Mouse (Mus musculus) heart, postnatal 0 days (tissue): ENCODE results near the gene Trim2. TPM values are rescaled to one million over a fixed set of nuclear protein-coding genes. Genes with fewer than 3 reads are reported as not detected.

Source experiments
- ATAC-seq: fragments of 200-750 bp; cut with Nextera tagmentation; 2 replicates; pipeline ENCODE4 v1.8.0; 2017; ENCODE audit warnings: low read depth, moderate number of reproducible peaks, moderate library complexity; ENCODE audit not compliant: insufficient read depth
- DNase-seq: peaks from one replicate; pipeline ENCODE4 v3.0.0-alpha.2; 2016; ENCODE audit warnings: low spot score
- H3K27ac ChIP-seq: fragments of 300-500 bp; sonication (generic); 2 replicates; pipeline ENCODE4 v1.5.1; 2014; ENCODE audit warnings: low read depth, mild to moderate bottlenecking
- H3K27me3 ChIP-seq: fragments of 300-500 bp; sonication (generic); 2 replicates; pipeline ENCODE4 v1.6.1; 2014; ENCODE audit warnings: low read length, mixed read lengths; ENCODE audit not compliant: control insufficient read depth, insufficient read depth
- H3K36me3 ChIP-seq: fragments of 300-500 bp; sonication (generic); replicated peaks from 2 replicates; pipeline ENCODE4 v1.6.1; 2014; ENCODE audit warnings: low read length, mixed read lengths; ENCODE audit not compliant: control insufficient read depth, insufficient read depth
- H3K4me1 ChIP-seq: fragments of 300-500 bp; sonication (generic); 2 replicates; pipeline ENCODE4 v1.6.1; 2014; ENCODE audit warnings: antibody characterized with exemption; ENCODE audit not compliant: control insufficient read depth, insufficient read depth
- H3K4me2 ChIP-seq: fragments of 300-500 bp; sonication (generic); 2 replicates; pipeline ENCODE4 v1.6.1; 2014; ENCODE audit warnings: low read depth, mild to moderate bottlenecking, low read length, moderate library complexity
- H3K4me3 ChIP-seq: fragments of 300-500 bp; sonication (generic); 2 replicates; pipeline ENCODE4 v1.5.1; 2014; ENCODE audit warnings: low read depth, low read length
- H3K9ac ChIP-seq: fragments of 300-500 bp; sonication (generic); replicated peaks from 2 replicates; pipeline ENCODE4 v1.6.1; 2014; ENCODE audit warnings: low read depth, low read length, mixed read lengths
- H3K9me3 ChIP-seq: fragments of 300-500 bp; sonication (generic); replicated peaks from 2 replicates; pipeline ENCODE4 v1.6.1; 2016; ENCODE audit warnings: low read length; ENCODE audit not compliant: control insufficient read depth
- CTCF ChIP-seq: IDR thresholded peaks from 2 replicates; pipeline ENCODE4 v1.5.1; 2016; ENCODE audit warnings: antibody characterized with exemption, control low read depth, low read depth
- EP300 ChIP-seq: IDR thresholded peaks from 2 replicates; pipeline ENCODE4 v1.6.1; 2016; ENCODE audit warnings: antibody characterized with exemption, low read depth
- WGBS: fragments of 180-500 bp; shearing (Covaris S2); extraction: QIAGEN DNeasy Blood & Tissue Kit; methylation state at CpG from one replicate; pipeline ENCODE4 v1.1.7; 2014; 5-methylcytosine and 5-hydroxymethylcytosine counted together
- polyA plus RNA-seq: library from polyadenylated mRNA; unstranded; fragments of >200 nt; fragmentation: Nextera tagmentation; extraction: Ambion mirVana; gene quantifications from 2 replicates; pipeline ENCODE4 v1.2.1, GENCODE M21; 2015
- total RNA-seq: library from RNA; depleted of rRNA; stranded (reverse); fragments of >200 nt; gene quantifications from 2 replicates; pipeline ENCODE4 v1.2.3, GENCODE M21; 2014; ENCODE audit warnings: low replicate concordance

The Trim2 gene
- total and polyA plus RNA-seq, 2 experiments from 2014 or later: 6.0 to 6.1 TPM

- ATAC-seq (no peak), DNase-seq (no peak)
- H3K4me2 ChIP-seq: no peak overlapping the region
- H3K27me3 ChIP-seq: no peaks in the 10 kb centered on the region
- H3K9me3 ChIP-seq: no peaks in the 10 kb centered on the region
- H3K4me3 ChIP-seq: no peak overlapping the region
- H3K36me3 ChIP-seq: no peaks in the 10 kb centered on the region
- no peaks in the 10 kb centered on the region for H3K4me1 ChIP-seq
- no peak for TF ChIP-seq CTCF
- TF ChIP-seq EP300: no peak
- no peak overlapping the region for H3K27ac ChIP-seq
- H3K9ac ChIP-seq: no peak overlapping the region
- WGBS: 82% methylated on average over 7 of the region's 7 CpGs
These were observed 95.3 kb downstream of the Trim2 start for GRCm38 (mm10) chr3:84211340-84211875.

GRCm38 (mm10) chr3:84208917-84209513 is 97.7 kb downstream of the Trim2 start:
- Histone ChIP-seq H3K4me1 (no peaks in the 10 kb centered on the region), H3K9me3 (no peaks in the 10 kb centered on the region), H3K4me2 (no peak overlapping the region), H3K4me3 (no peak overlapping the region), H3K27ac (no peak overlapping the region), H3K36me3 (no peaks in the 10 kb centered on the region), H3K27me3 (no peaks in the 10 kb centered on the region), H3K9ac (no peak overlapping the region)
- TF ChIP-seq EP300 (no peak), CTCF (no peak)
- no peak for ATAC-seq
- WGBS: 80% methylated on average over 7 of the region's 7 CpGs
- DNase-seq: no peak

- no peak overlapping the region for H3K9ac ChIP-seq
- H3K27me3 ChIP-seq: no peaks in the 10 kb centered on the region
- no peaks in the 10 kb centered on the region for H3K36me3 ChIP-seq
- H3K4me2 ChIP-seq: no peak overlapping the region
- WGBS: 91% methylated on average over 7 of the region's 7 CpGs
- no peak for TF ChIP-seq CTCF
- no peak for TF ChIP-seq EP300
- DNase-seq: no peak
- H3K4me3 ChIP-seq: no peak overlapping the region
- no peaks in the 10 kb centered on the region for H3K4me1 ChIP-seq
- H3K27ac ChIP-seq: no peak overlapping the region
- no peaks in the 10 kb centered on the region for H3K9me3 ChIP-seq
- ATAC-seq: no peak
These were observed 98.2 kb downstream of the Trim2 start for GRCm38 (mm10) chr3:84208475-84208874.

- TF ChIP-seq CTCF (no peak), EP300 (no peak)
- Histone ChIP-seq H3K36me3 (no peaks in the 10 kb centered on the region), H3K4me2 (no peak overlapping the region), H3K9me3 (no peaks in the 10 kb centered on the region), H3K27ac (no peak overlapping the region), H3K4me3 (no peak overlapping the region), H3K27me3 (no peaks in the 10 kb centered on the region), H3K9ac (no peak overlapping the region), H3K4me1 (no peaks in the 10 kb centered on the region)
- no peak for DNase-seq
- ATAC-seq: no peak
- 38% methylated on average over 2 of the region's 2 CpGs for WGBS
These were observed 99.3 kb downstream of the Trim2 start for GRCm38 (mm10) chr3:84207366-84207765.

- 89% methylated on average over 3 of the region's 3 CpGs for WGBS
- ATAC-seq: no peak
These were observed 100.6 kb downstream of the Trim2 start for GRCm38 (mm10) chr3:84206106-84206505.

GRCm38 (mm10) chr3:84205650-84206049 is 101.0 kb downstream of the Trim2 start:
- Histone ChIP-seq H3K4me3 (no peak overlapping the region), H3K27ac (no peak overlapping the region), H3K9ac (no peak overlapping the region), H3K36me3 (no peaks in the 10 kb centered on the region), H3K4me2 (no peak overlapping the region), H3K27me3 (no peaks in the 10 kb centered on the region), H3K4me1 (no peaks in the 10 kb centered on the region), H3K9me3 (no peaks in the 10 kb centered on the region)
- WGBS: 79% methylated on average over 6 of the region's 6 CpGs
- ATAC-seq: no peak
- TF ChIP-seq EP300 (no peak), CTCF (no peak)
- DNase-seq: no peak

More at GRCm38 (mm10) chr3:84206106-84206505, 100.6 kb downstream of the Trim2 start:
- H3K4me3 ChIP-seq: no peak overlapping the region
- no peak for DNase-seq
- no peaks in the 10 kb centered on the region for H3K4me1 ChIP-seq
- H3K27me3 ChIP-seq: no peaks in the 10 kb centered on the region
- H3K4me2 ChIP-seq: no peak overlapping the region
- H3K9ac ChIP-seq: no peak overlapping the region
- H3K36me3 ChIP-seq: no peaks in the 10 kb centered on the region
- no peak for TF ChIP-seq CTCF
- TF ChIP-seq EP300: no peak
- H3K9me3 ChIP-seq: no peaks in the 10 kb centered on the region
- H3K27ac ChIP-seq: no peak overlapping the region
